Mouse (Mus musculus) lung, embryonic 15.5 days (tissue): ENCODE measurements around the gene Plaur. TPM values are rescaled to one million over a fixed set of nuclear protein-coding genes. Genes with fewer than 3 reads are reported as not detected.

ENCODE experiments used
- ATAC-seq: fragments of 200-750 bp; cut with Nextera tagmentation; 2 replicates; pipeline ENCODE4 v1.8.0; 2017; ENCODE audit warnings: moderate number of reproducible peaks, borderline replicate concordance; ENCODE audit not compliant: low FRiP score, low TSS enrichment; ENCODE audit errors: extremely low read depth
- H3K27ac ChIP-seq: fragments of 300-500 bp; sonication (generic); 2 replicates; pipeline ENCODE4 v1.5.1; 2015; ENCODE audit warnings: moderate library complexity, mild to moderate bottlenecking, inconsistent platforms
- H3K27me3 ChIP-seq: fragments of 300-500 bp; sonication (generic); 2 replicates; pipeline ENCODE4 v1.6.1; 2015; ENCODE audit warnings: inconsistent platforms
- H3K36me3 ChIP-seq: fragments of 300-500 bp; sonication (generic); 2 replicates; pipeline ENCODE4 v1.6.1; 2015; ENCODE audit warnings: inconsistent platforms
- H3K4me1 ChIP-seq: fragments of 300-500 bp; sonication (generic); 2 replicates; pipeline ENCODE4 v1.6.1; 2015; ENCODE audit warnings: inconsistent platforms
- H3K4me2 ChIP-seq: fragments of 300-500 bp; sonication (generic); 2 replicates; pipeline ENCODE4 v1.6.1; 2015; ENCODE audit warnings: inconsistent platforms, mild to moderate bottlenecking, moderate library complexity
- H3K4me3 ChIP-seq: fragments of 300-500 bp; sonication (generic); 2 replicates; pipeline ENCODE4 v1.5.1; 2015; ENCODE audit warnings: mild to moderate bottlenecking, inconsistent platforms
- H3K9ac ChIP-seq: fragments of 300-500 bp; sonication (generic); 2 replicates; pipeline ENCODE4 v1.6.1; 2015; ENCODE audit warnings: inconsistent platforms
- H3K9me3 ChIP-seq: fragments of 300-500 bp; sonication (generic); 2 replicates; pipeline ENCODE4 v1.6.1; 2016; ENCODE audit warnings: inconsistent platforms
- WGBS: fragments of 180-500 bp; shearing (Covaris S2); methylation state at CpG from one replicate; pipeline ENCODE4 v1.1.7; 2015; 5-methylcytosine and 5-hydroxymethylcytosine counted together
- polyA plus RNA-seq: library from polyadenylated mRNA; unstranded; fragments of >200 nt; fragmentation: Nextera tagmentation; extraction: Ambion mirVana; gene quantifications from 2 replicates; pipeline ENCODE4 v1.2.1, GENCODE M21; 2015

Gene Plaur
- polyA plus RNA-seq, 1 experiment from 2014 or later, result 18.6 TPM

DNA sequence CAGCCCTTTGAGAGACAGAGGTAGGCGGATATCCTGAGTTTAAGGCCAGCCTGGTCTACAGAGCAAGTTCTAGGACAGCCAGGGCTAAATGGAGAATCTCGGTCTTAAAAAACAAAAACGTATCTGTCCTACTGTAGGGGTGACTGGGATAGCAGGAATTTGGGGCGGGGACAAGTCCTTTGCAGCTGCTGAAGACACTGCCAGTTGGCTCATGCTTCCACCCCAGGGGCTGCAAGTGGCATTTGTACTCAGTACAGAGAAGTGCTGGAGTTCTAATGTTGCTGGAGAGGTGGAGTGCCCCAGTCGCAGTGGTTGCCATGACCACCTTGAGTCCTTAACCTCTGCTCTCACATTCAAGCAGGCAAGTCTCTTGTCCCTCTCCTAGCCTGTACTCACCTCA lies 60.5 kb downstream of the Plaur start:
- no peak for ATAC-seq
- Histone ChIP-seq H3K27me3 (no peaks in the 10 kb centered on the region), H3K4me1 (no peaks in the 10 kb centered on the region), H3K9ac (no peak overlapping the region), H3K4me2 (no peak overlapping the region), H3K36me3 (no peaks in the 10 kb centered on the region), H3K9me3 (no peaks in the 10 kb centered on the region), H3K27ac (no peak overlapping the region), H3K4me3 (no peak overlapping the region)
- whole genome bisulfite sequencing, result 48% methylated on average over 5 of the region's 5 CpGs

DNA sequence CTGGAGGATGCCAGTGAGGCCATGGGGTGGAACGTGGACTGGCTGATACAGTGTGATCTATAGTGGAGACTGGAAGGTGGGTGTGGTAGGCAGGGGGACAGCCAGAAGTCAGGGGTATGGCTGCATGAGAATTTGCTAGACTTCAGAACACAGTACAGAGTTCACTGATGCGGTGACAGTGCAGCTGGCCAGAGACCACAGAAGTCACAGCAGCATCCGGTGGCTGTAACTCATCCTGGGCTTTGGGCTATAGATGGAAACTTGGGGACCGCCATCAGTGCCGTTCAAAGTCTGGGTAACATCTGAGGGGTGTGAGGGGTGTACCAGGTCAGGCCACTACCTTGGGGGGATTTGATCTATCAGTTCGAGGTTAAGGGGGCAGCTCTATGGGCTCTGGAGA lies 61.4 kb downstream of the Plaur start:
- no peak overlapping the region for H3K4me3 ChIP-seq
- 83% methylated on average over 6 of the region's 6 CpGs for WGBS
- ATAC-seq, result no peak
- no peaks in the 10 kb centered on the region for H3K36me3 ChIP-seq
- H3K9me3 ChIP-seq, result no peaks in the 10 kb centered on the region
- no peaks in the 10 kb centered on the region for H3K27me3 ChIP-seq
- H3K4me2 ChIP-seq, result no peak overlapping the region
- H3K9ac ChIP-seq, result no peak overlapping the region
- no peaks in the 10 kb centered on the region for H3K4me1 ChIP-seq
- H3K27ac ChIP-seq, result no peak overlapping the region

DNA sequence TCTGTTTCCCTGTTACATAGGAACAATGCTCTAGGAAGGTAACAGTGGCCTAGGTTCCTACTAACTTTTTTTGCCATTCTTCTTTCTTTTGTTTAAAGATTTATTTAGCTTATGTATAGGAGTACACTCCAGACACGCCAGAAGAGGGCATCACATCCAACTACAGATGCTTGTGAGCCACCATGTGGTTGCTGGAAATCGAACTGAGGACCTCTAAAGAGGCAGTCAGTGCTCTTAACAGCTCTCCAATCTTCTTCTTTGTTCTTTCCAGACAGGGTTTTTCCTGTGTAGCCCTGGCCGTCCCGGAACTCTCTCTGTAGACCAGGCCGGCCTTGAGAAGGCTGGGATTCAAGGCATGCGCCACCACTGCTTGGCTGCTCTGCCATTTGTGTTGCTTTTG lies 62.7 kb downstream of the Plaur start:
- WGBS, result 71% methylated on average over 6 of the region's 6 CpGs
- Histone ChIP-seq H3K9ac (no peak overlapping the region), H3K27ac (no peak overlapping the region), H3K27me3 (no peaks in the 10 kb centered on the region), H3K4me1 (peaks cover 8% of the 10 kb centered on the region), H3K36me3 (no peaks in the 10 kb centered on the region), H3K9me3 (no peaks in the 10 kb centered on the region), H3K4me3 (no peak overlapping the region), H3K4me2 (no peak overlapping the region)
- ATAC-seq, result no peak

Other genes with a start within 250 kb of the Plaur start
- 5.1 and 6.5 TPM in 2 replicates for gene Zfp109, start 224.9 kb upstream of the Plaur start, polyA plus RNA-seq
- gene Zfp108, start 207.7 kb upstream of the Plaur start, polyA plus RNA-seq, result 3.8 and 3.9 TPM in 2 replicates
- gene Zfp93, start 192.1 kb upstream of the Plaur start, polyA plus RNA-seq, result 8.7 and 9.3 TPM in 2 replicates
- 36.2 and 37.9 TPM in 2 replicates for gene Zfp61, start 161.3 kb upstream of the Plaur start, polyA plus RNA-seq
- gene Zfp94, start 145.8 kb upstream of the Plaur start, polyA plus RNA-seq, result 10.3 and 10.4 TPM in 2 replicates
- gene Tescl, start 128.5 kb upstream of the Plaur start, polyA plus RNA-seq, result not detected in 2 replicates
- gene Lypd5, start 113.3 kb upstream of the Plaur start, polyA plus RNA-seq, result not detected in 2 replicates
- gene Kcnn4, start 92.2 kb upstream of the Plaur start, polyA plus RNA-seq, result 3.5 and 4.7 TPM in 2 replicates
- gene Smg9, start 62.9 kb upstream of the Plaur start, polyA plus RNA-seq, result 22.5 and 23.9 TPM in 2 replicates
- not detected in 2 replicates for gene Irgc1, start 10.2 kb upstream of the Plaur start, polyA plus RNA-seq
- gene Cadm4, start 19.5 kb downstream of the Plaur start, polyA plus RNA-seq, result 2.8 and 3.5 TPM in 2 replicates
- 42.7 and 47.2 TPM in 2 replicates for gene Zfp428, start 44.5 kb downstream of the Plaur start, polyA plus RNA-seq
- gene AC161166.1, start 50.0 kb downstream of the Plaur start, polyA plus RNA-seq, result 0.19 and 0.47 TPM in 2 replicates
- 7.8 and 7.9 TPM in 2 replicates for gene Irgq, start 68.2 kb downstream of the Plaur start, polyA plus RNA-seq
- 0.39 and 0.54 TPM in 2 replicates for gene Pinlyp, start 83.6 kb downstream of the Plaur start, polyA plus RNA-seq
- 109 and 118 TPM in 2 replicates for gene Xrcc1, start 83.8 kb downstream of the Plaur start, polyA plus RNA-seq
- 23.8 and 24.2 TPM in 2 replicates for gene Ethe1, start 125.1 kb downstream of the Plaur start, polyA plus RNA-seq
- 2.8 and 3.0 TPM in 2 replicates for gene Zfp575, start 125.2 kb downstream of the Plaur start, polyA plus RNA-seq
- gene Phldb3, start 148.3 kb downstream of the Plaur start, polyA plus RNA-seq, result 0.15 and 0.21 TPM in 2 replicates
- gene Lypd3, start 174.1 kb downstream of the Plaur start, polyA plus RNA-seq, result 0.18 and 0.40 TPM in 2 replicates
- not detected in 2 replicates for gene Tex101, start 214.2 kb downstream of the Plaur start, polyA plus RNA-seq
- not detected in 2 replicates for gene BC049730, start 246.8 kb downstream of the Plaur start, polyA plus RNA-seq